Mouse (Mus musculus) T-helper 17 cell (primary cell): Measurements from ENCODE around the gene Mrpl54.

Source experiments
- in situ Hi-C, 2 experiments: fragments of 300-600 bp; cut with MboI, MseI; formaldehyde crosslinking; loops; 1 replicate in 1 of 2; 2 replicates in 1 of 2; pipeline ENCODE4 v1.15.1; 2025; ENCODE audit warnings: high pct_unique_total_duplicates in 2 of 2

Mrpl54 gene

GRCm38 (mm10) chr10:81268643-81269412, 2.1 kb upstream of the Mrpl54 start:
- in situ Hi-C loops, result no loop called here

GRCm38 (mm10) chr10:81268056-81268455, 1.3 kb upstream of the Mrpl54 start:
- in situ Hi-C loops, result no loop called here

- in situ Hi-C loops, result no loop called here
These were observed 1.2 kb downstream of the Mrpl54 start for GRCm38 (mm10) chr10:81265540-81265939.

GRCm38 (mm10) chr10:81261025-81261424, 5.7 kb downstream of the Mrpl54 start:
- in situ Hi-C loops, result no loop called here

GRCm38 (mm10) chr10:81259225-81259884, 7.4 kb downstream of the Mrpl54 start:
- in situ Hi-C loops, result no loop called here

GRCm38 (mm10) chr10:81257158-81258039, 9.3 kb downstream of the Mrpl54 start:
- in situ Hi-C loops, result no loop called here

GRCm38 (mm10) chr10:81254886-81255285, 11.8 kb downstream of the Mrpl54 start:
- in situ Hi-C loops, result no loop called here

GRCm38 (mm10) chr10:81252424-81253419, 14.0 kb downstream of the Mrpl54 start, which contains the start of gene Matk:
TSS of gene Matk (plus strand) at chr10:81252935.
- in situ Hi-C loops, result no loop called here

GRCm38 (mm10) chr10:81249442-81249841, 17.3 kb downstream of the Mrpl54 start:
- in situ Hi-C loops, result loop anchor here in 1 of 2 experiments (5.0 kb wide), 1 partner anchor 42 kb away; no protein-coding TSS in a partner anchor

GRCm38 (mm10) chr10:81247804-81248203, 18.9 kb downstream of the Mrpl54 start:
- in situ Hi-C loops, result loop anchor here in 1 of 2 experiments (5.0 kb wide), 1 partner anchor 41 kb away; no protein-coding TSS in a partner anchor

GRCm38 (mm10) chr10:81245166-81245565, 21.6 kb downstream of the Mrpl54 start:
- in situ Hi-C loops, result loop anchor here in 1 of 2 experiments (5.0 kb wide), 1 partner anchor 38 kb away; no protein-coding TSS in a partner anchor

- in situ Hi-C loops, result no loop called here
These were observed 22.1 kb downstream of the Mrpl54 start for GRCm38 (mm10) chr10:81244595-81244994.

GRCm38 (mm10) chr10:81244146-81244545, 22.6 kb downstream of the Mrpl54 start:
- in situ Hi-C loops, result no loop called here

GRCm38 (mm10) chr10:81242021-81242420, 24.7 kb downstream of the Mrpl54 start:
- in situ Hi-C loops, result no loop called here

- in situ Hi-C loops, result no loop called here
These were observed 25.9 kb downstream of the Mrpl54 start for GRCm38 (mm10) chr10:81240876-81241275.

- in situ Hi-C loops, result loop anchor here in 1 of 2 experiments (10.0 kb wide), 1 partner anchor 1536 kb away; no protein-coding TSS in a partner anchor
These were observed 28.1 kb downstream of the Mrpl54 start for GRCm38 (mm10) chr10:81238618-81239017.

GRCm38 (mm10) chr10:81236471-81237268, 30.1 kb downstream of the Mrpl54 start:
- in situ Hi-C loops, result loop anchor here in 1 of 2 experiments (10.0 kb wide), 1 partner anchor 1538 kb away; no protein-coding TSS in a partner anchor

- in situ Hi-C loops, result loop anchor here in 1 of 2 experiments (10.0 kb wide), 1 partner anchor 1541 kb away; no protein-coding TSS in a partner anchor
These were observed 32.5 kb downstream of the Mrpl54 start for GRCm38 (mm10) chr10:81234206-81234605.

GRCm38 (mm10) chr10:81233226-81233585, 33.5 kb downstream of the Mrpl54 start:
- in situ Hi-C loops, result loop anchor here in 1 of 2 experiments (10.0 kb wide), 1 partner anchor 1542 kb away; no protein-coding TSS in a partner anchor
